Mouse (Mus musculus): ENCODE measurements around the gene Rasgrf1.

- TF ChIP-seq CTCF (IDR thresholded peaks at IDR 0.05; ENCODE audit: borderline replicate concordance, insufficient read depth, low read depth, low read length) = no peak
- no peak for TF ChIP-seq POLR2A (IDR thresholded peaks at IDR 0.05; ENCODE audit: borderline replicate concordance, insufficient read depth, low read length)
Measured at GRCm38 (mm10) chr9:89976366-89976940, 66.7 kb downstream of the Rasgrf1 start.

All from cerebellum, adult 2 months (tissue).